In the genomic region with DNA sequence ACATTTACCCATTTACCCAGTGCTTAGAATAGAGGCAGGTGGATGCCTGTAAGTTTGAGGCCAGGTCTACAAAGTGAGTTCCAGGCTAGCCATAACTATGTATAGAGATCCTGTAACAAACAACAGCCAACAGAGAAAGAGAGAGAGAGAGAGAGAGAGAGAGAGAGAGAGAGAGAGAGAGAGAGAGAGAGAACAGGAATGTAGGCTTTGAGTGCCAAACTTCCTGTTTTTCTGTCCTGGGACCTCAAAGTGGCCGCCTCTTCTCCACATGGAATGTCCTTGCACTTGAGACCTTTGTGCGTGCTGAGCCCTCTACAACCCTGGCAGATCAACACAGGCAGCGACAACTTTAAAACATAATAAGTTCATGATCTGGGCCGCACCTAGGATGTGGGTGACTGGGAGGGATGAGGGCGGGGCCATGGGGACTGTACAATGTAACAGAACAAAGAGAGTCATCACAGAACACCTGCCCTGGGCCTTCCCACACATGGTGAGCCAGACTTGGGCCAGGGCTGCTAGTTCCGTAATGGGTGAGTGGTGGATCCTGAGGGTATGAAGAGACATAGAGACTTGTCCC, we compare ENCODE assay signal across 10 mouse cellular contexts. TPM values are rescaled to one million over a fixed set of nuclear protein-coding genes. Genes with fewer than 3 reads are reported as not detected.
DNase-seq lines count a peak whose midpoint lies in the region; ATAC-seq and TF ChIP-seq lines count a peak whose summit lies in the region.
"Had no signal": no experiment of that assay in that cellular context is flagged by ENCODE, and none has a peak within 500 bp of the region (broad histone marks: within the 10 kb centered on the region; RNA-seq: fewer than 3 reads in every experiment).

No protein-coding gene starts in this region.

- no peaks in the 10 kb centered on the region for H3K27me3 ChIP-seq in heart, adult 2 months (ENCODE audit: control insufficient read depth, insufficient read depth, low read length)
- H3K27me3 ChIP-seq in spleen, adult 2 months (ENCODE audit: control insufficient read depth, insufficient read depth, low read length) = no peaks in the 10 kb centered on the region
- no peaks in the 10 kb centered on the region for H3K27me3 ChIP-seq in lung, postnatal 0 days (replicated peaks; ENCODE audit: insufficient read depth, low read length)

- WGBS in heart, adult 2 months = 60% methylated on average over 6 of the region's 6 CpGs
- WGBS in spleen, adult 2 months = 60% methylated on average over 6 of the region's 6 CpGs
- 45% methylated on average over 6 of the region's 6 CpGs for WGBS in lung, postnatal 0 days

- H3K79me2 ChIP-seq in heart, adult 2 months (replicated peaks; ENCODE audit: control insufficient read depth, insufficient read depth, low read length) = 0 out of 2 replicates have a peak, but pooled peaks cover 1% of the 10 kb centered on the region

- 0 out of 2 replicates have a peak, but pooled peaks have one; percentile 7 for ATAC-seq in lung, postnatal 0 days

- intact Hi-C loops in heart, adult 2 months (cut with DNase I) = loop anchor here (2.0 kb wide), 1 partner anchor 19 kb away; a partner anchor contains a TSS

- no peaks in the 10 kb centered on the region for H3K9me3 ChIP-seq in lung, postnatal 0 days (ENCODE audit: low read length)
- H3K9me3 ChIP-seq: liver, embryonic 13.5 days had no signal

- H3K4me2 ChIP-seq in lung, postnatal 0 days (replicated peaks; ENCODE audit: low read depth, low read length) = no peak overlapping the region

- H3K27ac ChIP-seq in heart, adult 2 months = peak overlapping the region; percentile 76
- H3K27ac ChIP-seq in spleen, adult 2 months (ENCODE audit: insufficient read depth, low read length) = peak overlapping the region; percentile 78
- H3K27ac ChIP-seq in lung, postnatal 0 days (ENCODE audit: low read length) = no peak overlapping the region
- H3K27ac ChIP-seq: liver, embryonic 13.5 days had no signal

- no peak overlapping the region for H3K4me3 ChIP-seq in heart, adult 2 months
- H3K4me3 ChIP-seq in spleen, adult 2 months (ENCODE audit: extremely low read depth, insufficient read depth, insufficient read length) = peak overlapping the region; percentile 29; the same call in 1 of the 2 replicates
- H3K4me3 ChIP-seq in lung, postnatal 0 days (ENCODE audit: low read depth, low read length) = no peak overlapping the region

- no peak for TF ChIP-seq POLR2A in heart, adult 2 months (IDR thresholded peaks at IDR 0.05; ENCODE audit: insufficient read depth, low read depth, low read length)
- no peak; the same call in 1 of the 2 replicates for TF ChIP-seq POLR2A in spleen, adult 2 months (IDR thresholded peaks at IDR 0.05; ENCODE audit: low read depth, low read length)

- no peaks in the 10 kb centered on the region for H3K36me3 ChIP-seq in heart, adult 2 months (ENCODE audit: control insufficient read depth, insufficient read depth, low read length)
- H3K36me3 ChIP-seq in spleen, adult 2 months (ENCODE audit: control insufficient read depth, insufficient read depth, low read length) = no peaks in the 10 kb centered on the region
- no peaks in the 10 kb centered on the region for H3K36me3 ChIP-seq in lung, postnatal 0 days (ENCODE audit: insufficient read depth, low read length)
- H3K36me3 ChIP-seq: liver, embryonic 13.5 days had no signal

- peaks cover 2% of the 10 kb centered on the region; the same call in 1 of the 2 replicates for H3K4me1 ChIP-seq in heart, adult 2 months (ENCODE audit: control insufficient read depth, insufficient read depth, low read length)
- no peaks in the 10 kb centered on the region; the same call in 1 of the 2 replicates for H3K4me1 ChIP-seq in spleen, adult 2 months (ENCODE audit: control insufficient read depth, insufficient read depth, insufficient read length)
- H3K4me1 ChIP-seq in lung, postnatal 0 days (ENCODE audit: insufficient read depth, low read depth, low read length) = peaks cover 10% of the 10 kb centered on the region; the same call in 1 of the 2 replicates

- no peak overlapping the region for H3K9ac ChIP-seq in heart, adult 2 months (ENCODE audit: low read depth, low read length)
- no peak overlapping the region for H3K9ac ChIP-seq in lung, postnatal 0 days (replicated peaks; ENCODE audit: low read depth)

- DNase-seq in heart, adult 2 months = no peak
- DNase-seq in heart, adult 18-20 months = no peak
- DNase-seq in spleen, adult 2 months (ENCODE audit: low read depth in 1 of 2, low spot score in 2 of 2) = peak; percentile 28 to 40
- DNase-seq in spleen, postnatal 14 days (ENCODE audit: low spot score in 2 of 2) = no peak
- peak; percentile 51 for DNase-seq in lung, postnatal 0 days (ENCODE audit: low spot score)
- DNase-seq in urinary bladder, postnatal 10 days (ENCODE audit: low spot score) = no peak
- DNase-seq in cerebellum, adult 11 months = no peak
- DNase-seq in right cerebral cortex, postnatal 36 days (ENCODE audit: low spot score in 2 of 2) = no peak
- DNase-seq: liver, embryonic 13.5 days; retina, postnatal 1 day had no signal

- no peak for TF ChIP-seq CTCF in heart, adult 2 months (IDR thresholded peaks at IDR 0.05)
- no peak for TF ChIP-seq CTCF in spleen, adult 2 months (IDR thresholded peaks at IDR 0.05; ENCODE audit: extremely low read depth, insufficient read depth, insufficient read length, insufficient replicate concordance)
- TF ChIP-seq CTCF in lung, postnatal 0 days (IDR thresholded peaks at IDR 0.05) = no peak

- TF ChIP-seq EP300 in heart, adult 2 months (IDR thresholded peaks at IDR 0.05; ENCODE audit: insufficient read depth, low read depth, low read length) = no peak
- no peak for TF ChIP-seq EP300 in lung, postnatal 0 days (IDR thresholded peaks at IDR 0.05)

RNA-seq across cellular contexts. Expression of a gene that starts 1.3 kb away (rescaled TPM):
- 1 to 10 TPM; 1.1 to 1.7 TPM for total RNA-seq in heart, adult 2 months (2021)
- polyA plus RNA-seq in heart, adult 2 months (2012; rRNA removed) = 3.6 and 4.5 TPM in 2 replicates
- total RNA-seq in heart, adult 18-20 months (2021) = 1 to 10 TPM; 1.3 to 1.5 TPM
- polyA plus RNA-seq in spleen, adult 2 months (2012; rRNA removed) = 6.6 and 7.3 TPM in 2 replicates
- 4.7 and 5.6 TPM in 2 replicates for polyA plus RNA-seq in lung, postnatal 0 days (2015; fragmentation: Nextera tagmentation; extraction: Ambion mirVana)

RNA-seq across cellular contexts. Expression of a gene that starts 20.1 kb away (rescaled TPM):
- 10 to 100 TPM; 25.4 to 28.3 TPM for total RNA-seq in heart, adult 2 months (2021)
- polyA plus RNA-seq in heart, adult 2 months (2012; rRNA removed) = 26.0 and 29.1 TPM in 2 replicates
- total RNA-seq in heart, adult 18-20 months (2021) = 10 to 100 TPM; 25.4 to 26.1 TPM
- 27.5 and 36.4 TPM in 2 replicates for polyA plus RNA-seq in spleen, adult 2 months (2012; rRNA removed)
- 67.2 and 71.2 TPM in 2 replicates for polyA plus RNA-seq in lung, postnatal 0 days (2015; fragmentation: Nextera tagmentation; extraction: Ambion mirVana)

RNA-seq across cellular contexts. Expression of a gene that starts 23.5 kb away (rescaled TPM):
- 10 to 100 TPM in 1 of 2 experiments, 1 to 10 TPM in 1; 8.9 to 12.6 TPM for total RNA-seq in heart, adult 2 months (2021)
- polyA plus RNA-seq in heart, adult 2 months (2012; rRNA removed) = 5.3 and 8.6 TPM in 2 replicates
- 10 to 100 TPM; 12.5 to 13.5 TPM for total RNA-seq in heart, adult 18-20 months (2021)
- polyA plus RNA-seq in spleen, adult 2 months (2012; rRNA removed) = 9.1 and 11.8 TPM in 2 replicates
- 0.88 and 1.0 TPM in 2 replicates for polyA plus RNA-seq in lung, postnatal 0 days (2015; fragmentation: Nextera tagmentation; extraction: Ambion mirVana)

RNA-seq across cellular contexts. Expression of a gene that starts 41.8 kb away (rescaled TPM):
- 10 to 100 TPM; 57.0 to 74.6 TPM for total RNA-seq in heart, adult 2 months (2021)
- 38.2 and 77.7 TPM in 2 replicates for polyA plus RNA-seq in heart, adult 2 months (2012; rRNA removed)
- total RNA-seq in heart, adult 18-20 months (2021) = 10 to 100 TPM; 56.2 to 65.4 TPM
- polyA plus RNA-seq in spleen, adult 2 months (2012; rRNA removed) = 56.0 and 79.2 TPM in 2 replicates
- polyA plus RNA-seq in lung, postnatal 0 days (2015; fragmentation: Nextera tagmentation; extraction: Ambion mirVana) = 36.3 and 50.6 TPM in 2 replicates

RNA-seq across cellular contexts. Expression of a gene that starts 46.2 kb away (rescaled TPM):
- total RNA-seq in heart, adult 2 months (2021) = 100 to 1,000 TPM; 159 to 160 TPM
- polyA plus RNA-seq in heart, adult 2 months (2012; rRNA removed) = 112 and 170 TPM in 2 replicates
- total RNA-seq in heart, adult 18-20 months (2021) = 100 to 1,000 TPM; 166 TPM
- 0.30 and 0.36 TPM in 2 replicates for polyA plus RNA-seq in spleen, adult 2 months (2012; rRNA removed)
- polyA plus RNA-seq in lung, postnatal 0 days (2015; fragmentation: Nextera tagmentation; extraction: Ambion mirVana) = 3.2 and 4.3 TPM in 2 replicates

Comparison
In these comparisons a context has a peak if more than half of its experiments do, and no peak if none do; other contexts are left out.
1. DNase-seq: peak in spleen, adult 2 months (2 of 2) and lung, postnatal 0 days (single experiment); none in heart, adult 2 months (0 of 2), heart, adult 18-20 months (0 of 2), spleen, postnatal 14 days (0 of 2), urinary bladder, postnatal 10 days (single experiment), cerebellum, adult 11 months (single experiment) and right cerebral cortex, postnatal 36 days (0 of 2).